In genomic region chr3:101162536-101163159, GRCm38 (mm10) we compare ENCODE assay signal across 9 mouse cellular contexts. TPM values are rescaled to one million over a fixed set of nuclear protein-coding genes. Genes with fewer than 3 reads are reported as not detected.
DNase-seq lines count a peak whose midpoint lies in the region; ATAC-seq lines count a peak whose summit lies in the region.
"Had no signal": no experiment of that assay in that cellular context is flagged by ENCODE, and none has a peak within 500 bp of the region (broad histone marks: within the 10 kb centered on the region; RNA-seq: fewer than 3 reads in every experiment).

No protein-coding gene starts in this region.

- DNase-seq in midbrain, embryonic 10.5 days (ENCODE audit: low spot score), result no peak
- no peak for DNase-seq in midbrain, embryonic 11.5 days (ENCODE audit: low spot score, missing footprints)
- DNase-seq in yolk sac, embryonic 10.5 days (ENCODE audit: low spot score), result peak; percentile 23
- DNase-seq in T-cell, adult 2 months (ENCODE audit: low spot score), result no peak
- no peak for DNase-seq in adrenal gland, postnatal 10 days
- DNase-seq: spleen, adult 18-20 months had no signal

- peaks cover 41% of the 10 kb centered on the region for H3K4me1 ChIP-seq in midbrain, embryonic 10.5 days
- H3K4me1 ChIP-seq in midbrain, embryonic 11.5 days (ENCODE audit: control insufficient read depth, insufficient read depth, low read length), result peaks cover 3% of the 10 kb centered on the region; the same call in 1 of the 2 replicates
- peaks cover 22% of the 10 kb centered on the region for H3K4me1 ChIP-seq in forebrain, embryonic 13.5 days
- H3K4me1 ChIP-seq in intestine, embryonic 15.5 days (replicated peaks), result peaks cover 19% of the 10 kb centered on the region

- no peak for ATAC-seq in midbrain, embryonic 11.5 days (ENCODE audit: low FRiP score)
- ATAC-seq in forebrain, embryonic 13.5 days, result peak; percentile 43; the same call in 1 of the 2 replicates
- no peak for ATAC-seq in intestine, embryonic 15.5 days
- ATAC-seq in megakaryocyte-erythroid progenitor cell, adult 5-6 weeks (replicated peaks; ENCODE audit: low FRiP score, low TSS enrichment, poor library complexity, severe bottlenecking), result no peak

- 56% methylated on average over 14 of the region's 14 CpGs for WGBS in midbrain, embryonic 10.5 days
- WGBS in midbrain, embryonic 11.5 days, result 64% methylated on average over 14 of the region's 14 CpGs
- 64% methylated on average over 14 of the region's 14 CpGs for WGBS in forebrain, embryonic 13.5 days
- 33% methylated on average over 14 of the region's 14 CpGs for WGBS in intestine, embryonic 15.5 days

- H3K27me3 ChIP-seq in midbrain, embryonic 10.5 days (ENCODE audit: low read depth, poor library complexity, severe bottlenecking), result peaks cover 12% of the 10 kb centered on the region; the same call in 1 of the 2 replicates
- no peaks in the 10 kb centered on the region for H3K27me3 ChIP-seq in midbrain, embryonic 11.5 days (ENCODE audit: control insufficient read depth, insufficient read depth, low read length)
- H3K27me3 ChIP-seq in forebrain, embryonic 13.5 days, result no peaks in the 10 kb centered on the region
- no peaks in the 10 kb centered on the region for H3K27me3 ChIP-seq in intestine, embryonic 15.5 days (replicated peaks)

- H3K27ac ChIP-seq in midbrain, embryonic 10.5 days (replicated peaks), result 0 out of 2 replicates have a peak overlapping the region, but pooled peaks have one; percentile 28
- no peak overlapping the region for H3K27ac ChIP-seq in midbrain, embryonic 11.5 days (ENCODE audit: low read depth, low read length)
- no peak overlapping the region for H3K27ac ChIP-seq in forebrain, embryonic 13.5 days
- no peak overlapping the region for H3K27ac ChIP-seq in intestine, embryonic 15.5 days

- H3K36me3 ChIP-seq in midbrain, embryonic 10.5 days, result no peaks in the 10 kb centered on the region
- no peaks in the 10 kb centered on the region for H3K36me3 ChIP-seq in midbrain, embryonic 11.5 days (ENCODE audit: control insufficient read depth, insufficient read depth, low read length)
- no peaks in the 10 kb centered on the region for H3K36me3 ChIP-seq in forebrain, embryonic 13.5 days (ENCODE audit: poor library complexity, severe bottlenecking)
- no peaks in the 10 kb centered on the region for H3K36me3 ChIP-seq in intestine, embryonic 15.5 days

- no peak overlapping the region for H3K4me3 ChIP-seq in midbrain, embryonic 10.5 days
- no peak overlapping the region for H3K4me3 ChIP-seq in midbrain, embryonic 11.5 days (ENCODE audit: low read depth, low read length)
- H3K4me3 ChIP-seq in forebrain, embryonic 13.5 days, result no peak overlapping the region
- no peak overlapping the region for H3K4me3 ChIP-seq in intestine, embryonic 15.5 days (replicated peaks)

- H3K4me2 ChIP-seq in midbrain, embryonic 11.5 days, result no peak overlapping the region
- H3K4me2 ChIP-seq in forebrain, embryonic 13.5 days, result no peak overlapping the region
- H3K4me2 ChIP-seq in intestine, embryonic 15.5 days (replicated peaks), result peak overlapping the region; percentile 1; the same call in 1 of the 2 replicates

- H3K9ac ChIP-seq in midbrain, embryonic 11.5 days (ENCODE audit: low read length), result no peak overlapping the region
- H3K9ac ChIP-seq in forebrain, embryonic 13.5 days, result no peak overlapping the region
- H3K9ac ChIP-seq in intestine, embryonic 15.5 days, result no peak overlapping the region

- H3K9me3 ChIP-seq in midbrain, embryonic 10.5 days (replicated peaks), result no peaks in the 10 kb centered on the region
- H3K9me3 ChIP-seq in midbrain, embryonic 11.5 days (ENCODE audit: control insufficient read depth, low read length), result no peaks in the 10 kb centered on the region
- no peaks in the 10 kb centered on the region; the same call in 1 of the 2 replicates for H3K9me3 ChIP-seq in forebrain, embryonic 13.5 days (replicated peaks)
- no peaks in the 10 kb centered on the region for H3K9me3 ChIP-seq in intestine, embryonic 15.5 days

RNA-seq across cellular contexts. Expression of gene Ptgfrn, which starts 52.6 kb away (rescaled TPM):
- polyA plus RNA-seq in midbrain, embryonic 10.5 days (2016; fragmentation: Nextera tagmentation; extraction: Ambion mirVana), result 1.9 TPM in 2 replicates
- 2.3 and 2.6 TPM in 2 replicates for polyA plus RNA-seq in midbrain, embryonic 11.5 days (2014; fragmentation: Nextera tagmentation; extraction: Ambion mirVana)
- polyA plus RNA-seq in forebrain, embryonic 13.5 days (2015; fragmentation: Nextera tagmentation; extraction: Ambion mirVana), result 4.0 and 4.5 TPM in 2 replicates
- 4.4 and 4.5 TPM in 2 replicates for polyA plus RNA-seq in intestine, embryonic 15.5 days (2015; fragmentation: Nextera tagmentation; extraction: Ambion mirVana)
- total RNA-seq in megakaryocyte-erythroid progenitor cell, adult 5-6 weeks (2014; fragmentation: Nextera tagmentation), result not detected in 2 replicates
- not detected in 2 replicates for total RNA-seq in megakaryocyte-erythroid progenitor cell, adult 5-6 weeks (2017)
- total RNA-seq in adrenal gland, postnatal 10 days (2021), result 10 to 100 TPM; 35.7 to 35.8 TPM
